Mouse (Mus musculus) heart, embryonic 13.5 days (tissue): ENCODE measurements at regions not wholly inside any gene's neighbourhood (a gene's known extent, or its start where the extent isn't known, plus 50 kb on each side); places are given as distances from the start of the nearest gene placed in this dataset.

Experiments
- ATAC-seq: fragments of 200-750 bp; cut with Nextera tagmentation; 2 replicates; pipeline ENCODE4 v1.8.0; 2017; ENCODE audit warnings: moderate TSS enrichment; ENCODE audit not compliant: insufficient number of reproducible peaks, low FRiP score, low TSS enrichment; ENCODE audit errors: extremely low read depth
- H3K27ac ChIP-seq: fragments of 300-500 bp; sonication (generic); replicated peaks from 2 replicates; pipeline ENCODE4 v1.5.1; 2015; ENCODE audit warnings: moderate library complexity, mild to moderate bottlenecking, inconsistent platforms
- H3K27me3 ChIP-seq: fragments of 300-500 bp; sonication (generic); replicated peaks from 2 replicates; pipeline ENCODE4 v1.6.1; 2015; ENCODE audit warnings: mild to moderate bottlenecking, inconsistent platforms
- H3K36me3 ChIP-seq: fragments of 300-500 bp; sonication (generic); 2 replicates; pipeline ENCODE4 v1.6.1; 2015; ENCODE audit warnings: mild to moderate bottlenecking, inconsistent platforms
- H3K4me1 ChIP-seq: fragments of 300-500 bp; sonication (generic); 2 replicates; pipeline ENCODE4 v1.6.1; 2015; ENCODE audit warnings: inconsistent platforms
- H3K4me2 ChIP-seq: fragments of 300-500 bp; sonication (generic); 2 replicates; pipeline ENCODE4 v1.6.1; 2015; ENCODE audit warnings: inconsistent platforms, mild to moderate bottlenecking, moderate library complexity
- H3K4me3 ChIP-seq: fragments of 300-500 bp; sonication (generic); 2 replicates; pipeline ENCODE4 v1.5.1; 2015; ENCODE audit warnings: moderate library complexity, mild to moderate bottlenecking, inconsistent platforms
- H3K9ac ChIP-seq: fragments of 300-500 bp; sonication (generic); 2 replicates; pipeline ENCODE4 v1.6.1; 2015; ENCODE audit warnings: inconsistent platforms, mild to moderate bottlenecking, moderate library complexity
- H3K9me3 ChIP-seq: fragments of 300-500 bp; sonication (generic); 2 replicates; pipeline ENCODE4 v1.6.1; 2016; ENCODE audit warnings: inconsistent platforms
- WGBS: fragments of 180-500 bp; shearing (Covaris S2); methylation state at CpG from one replicate; pipeline ENCODE4 v1.1.7; 2015; ENCODE audit warnings: mixed read lengths; 5-methylcytosine and 5-hydroxymethylcytosine counted together

GRCm38 (mm10) chr14:74551091-74551490, 89.5 kb upstream of the Htr2a start:
- Histone ChIP-seq H3K4me3 (no peak overlapping the region), H3K36me3 (no peaks in the 10 kb centered on the region), H3K27me3 (no peaks in the 10 kb centered on the region), H3K9me3 (no peaks in the 10 kb centered on the region), H3K4me1 (no peaks in the 10 kb centered on the region), H3K9ac (no peak overlapping the region), H3K27ac (no peak overlapping the region), H3K4me2 (no peak overlapping the region)
- no peak for ATAC-seq
- WGBS: 80% methylated on average over 2 of the region's 2 CpGs

DNA sequence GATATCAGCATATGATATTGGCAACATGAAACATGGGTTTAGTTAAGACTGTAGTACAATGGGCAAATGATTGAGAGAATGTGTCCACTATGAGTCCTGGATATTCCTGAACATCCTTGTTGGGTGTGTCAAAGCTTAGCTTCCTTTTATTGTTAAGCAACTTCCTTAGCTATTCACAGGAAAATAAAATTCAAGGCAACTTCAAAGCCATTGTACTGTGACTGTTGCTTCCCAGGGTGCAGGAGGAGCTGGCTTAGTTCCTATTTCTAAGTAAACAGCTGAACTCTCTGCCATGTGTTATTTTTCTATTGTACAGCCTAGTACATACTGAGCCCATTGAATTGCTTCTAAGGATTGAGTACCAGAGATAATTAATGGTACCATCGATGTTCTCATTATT, 87.0 kb upstream of the Htr2a start:
- H3K4me1 ChIP-seq: no peaks in the 10 kb centered on the region
- H3K4me2 ChIP-seq: no peak overlapping the region
- no peak for ATAC-seq
- no peak overlapping the region for H3K4me3 ChIP-seq
- 60% methylated on average over 1 of the region's 1 CpGs for WGBS
- H3K27ac ChIP-seq: no peak overlapping the region
- no peaks in the 10 kb centered on the region for H3K36me3 ChIP-seq
- H3K9ac ChIP-seq: no peak overlapping the region
- H3K9me3 ChIP-seq: no peaks in the 10 kb centered on the region
- no peaks in the 10 kb centered on the region for H3K27me3 ChIP-seq

DNA sequence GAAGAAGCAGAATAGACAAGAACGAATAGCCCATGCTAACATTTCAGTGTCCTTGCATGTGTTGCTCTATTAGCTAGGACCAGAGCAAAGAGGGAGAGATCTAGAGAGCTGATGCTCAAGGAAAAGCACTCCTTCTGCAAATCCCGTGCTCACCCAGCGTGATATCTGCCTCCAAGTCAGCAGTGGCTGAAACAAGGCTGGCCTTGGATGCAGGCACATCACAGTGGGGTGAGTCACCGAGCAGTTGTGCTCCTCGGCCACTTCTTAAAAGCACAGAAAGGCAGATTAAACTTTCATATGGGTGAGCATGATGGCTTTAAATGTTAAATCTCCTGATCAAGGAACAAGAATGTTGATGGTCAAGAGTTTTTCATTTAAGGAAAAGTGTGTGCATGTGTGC, 82.3 kb upstream of the Htr2a start:
- WGBS: 53% methylated on average over 5 of the region's 5 CpGs

More for the DNA sequence above, 82.3 kb upstream of the Htr2a start:
- Histone ChIP-seq H3K4me2 (no peak overlapping the region), H3K9ac (no peak overlapping the region), H3K4me3 (no peak overlapping the region), H3K27me3 (no peaks in the 10 kb centered on the region), H3K4me1 (no peaks in the 10 kb centered on the region), H3K27ac (no peak overlapping the region), H3K9me3 (no peaks in the 10 kb centered on the region), H3K36me3 (no peaks in the 10 kb centered on the region)
- no peak for ATAC-seq
